Comparison of ENCODE assay signal across 28 mouse cellular contexts in genomic region chr7:64101679-64102078, GRCm38 (mm10). TPM values are rescaled to one million over a fixed set of nuclear protein-coding genes. Genes with fewer than 3 reads are reported as not detected.
A peak's percentile ranks its signal among the peaks of the same experiment; 100 is the strongest.
DNase-seq lines count a peak whose midpoint lies in the region; ATAC-seq and TF ChIP-seq lines count a peak whose summit lies in the region.
"Had no signal": no experiment of that assay in that cellular context is flagged by ENCODE, and none has a peak within 500 bp of the region (broad histone marks: within the 10 kb centered on the region; RNA-seq: fewer than 3 reads in every experiment).

No protein-coding gene starts in this region.

- no peak overlapping the region for H3K4me2 ChIP-seq in liver, postnatal 0 days (ENCODE audit: low read depth, low read length)
- H3K4me2 ChIP-seq in liver, embryonic 11.5 days, result no peak overlapping the region
- no peak overlapping the region for H3K4me2 ChIP-seq in forebrain, embryonic 12.5 days
- no peak overlapping the region for H3K4me2 ChIP-seq in midbrain, embryonic 15.5 days
- H3K4me2 ChIP-seq: embryonic facial prominence, embryonic 15.5 days; limb, embryonic 13.5 days had no signal

- TF ChIP-seq EP300 in liver, postnatal 0 days (IDR thresholded peaks at IDR 0.05; ENCODE audit: low read depth), result no peak

- ATAC-seq in liver, postnatal 0 days, result no peak
- ATAC-seq in liver, embryonic 11.5 days (replicated peaks; ENCODE audit: low FRiP score), result no peak
- peak; percentile 85 for ATAC-seq in activated CD4-positive, CD25-positive, alpha-beta regulatory T cell, adult 4 months
- ATAC-seq in forebrain, embryonic 12.5 days (ENCODE audit: low FRiP score), result no peak
- ATAC-seq in midbrain, embryonic 15.5 days (replicated peaks), result no peak
- ATAC-seq: hindbrain, embryonic 16.5 days; lung, postnatal 0 days; midbrain, embryonic 16.5 days; Patski had no signal

- no peak overlapping the region for H3K4me3 ChIP-seq in liver, postnatal 0 days (ENCODE audit: low read depth, low read length)
- no peak overlapping the region for H3K4me3 ChIP-seq in liver, embryonic 11.5 days (ENCODE audit: low read depth, low read length)
- no peak overlapping the region for H3K4me3 ChIP-seq in thymus, adult 2 months (ENCODE audit: control insufficient read depth, insufficient read depth, low read length)
- H3K4me3 ChIP-seq in forebrain, embryonic 12.5 days (replicated peaks), result no peak overlapping the region
- H3K4me3 ChIP-seq in midbrain, embryonic 15.5 days, result no peak overlapping the region
- H3K4me3 ChIP-seq: embryonic facial prominence, embryonic 15.5 days; layer of hippocampus, adult 2 months; limb, embryonic 13.5 days; megakaryocyte, embryonic 14.5 days had no signal

- no peak for TF ChIP-seq CTCF in liver, postnatal 0 days (IDR thresholded peaks at IDR 0.05; ENCODE audit: low read depth)
- TF ChIP-seq CTCF in thymus, adult 2 months (IDR thresholded peaks at IDR 0.05; ENCODE audit: borderline replicate concordance, control insufficient read depth, extremely low read depth, insufficient read depth, low read length, poor library complexity), result no peak

- H3K4me1 ChIP-seq in liver, postnatal 0 days (ENCODE audit: insufficient read depth), result no peaks in the 10 kb centered on the region
- H3K4me1 ChIP-seq in liver, embryonic 11.5 days (replicated peaks; ENCODE audit: control insufficient read depth, insufficient read depth, low read length), result no peaks in the 10 kb centered on the region
- peaks cover 18% of the 10 kb centered on the region for H3K4me1 ChIP-seq in thymus, adult 2 months (replicated peaks; ENCODE audit: control insufficient read depth, insufficient read depth, low read length)
- H3K4me1 ChIP-seq in forebrain, embryonic 12.5 days, result no peaks in the 10 kb centered on the region
- H3K4me1 ChIP-seq in midbrain, embryonic 15.5 days, result no peaks in the 10 kb centered on the region
- H3K4me1 ChIP-seq: embryonic facial prominence, embryonic 15.5 days; limb, embryonic 13.5 days had no signal

- DNase-seq in liver, postnatal 0 days, result peak; percentile 2
- no peak for DNase-seq in liver, embryonic 11.5 days (ENCODE audit: low spot score)
- DNase-seq in thymus, adult 2 months, result peak; percentile 74
- DNase-seq in kidney, postnatal 4 days, result no peak
- DNase-seq: adrenal gland, postnatal 25 days; cerebellum, adult 11-12 months; cerebellum, postnatal 25 days; embryo, embryonic 11 days; gastrocnemius, postnatal 10 days; heart, adult 18-20 months; kidney, adult 2 months; kidney, postnatal 10 days; layer of hippocampus, postnatal 36 days; retina, postnatal 1 day; right cerebral cortex, postnatal 4 days had no signal

- H3K36me3 ChIP-seq in liver, postnatal 0 days (replicated peaks; ENCODE audit: insufficient read depth, low read length), result no peaks in the 10 kb centered on the region
- H3K36me3 ChIP-seq in liver, embryonic 11.5 days (ENCODE audit: control insufficient read depth, insufficient read depth, low read length), result no peaks in the 10 kb centered on the region
- H3K36me3 ChIP-seq in thymus, adult 2 months (ENCODE audit: control insufficient read depth, insufficient read depth, low read length), result no peaks in the 10 kb centered on the region
- H3K36me3 ChIP-seq in forebrain, embryonic 12.5 days (replicated peaks), result no peaks in the 10 kb centered on the region
- H3K36me3 ChIP-seq in midbrain, embryonic 15.5 days (replicated peaks), result no peaks in the 10 kb centered on the region
- H3K36me3 ChIP-seq: embryonic facial prominence, embryonic 15.5 days; limb, embryonic 13.5 days had no signal

- 70% methylated on average over 1 of the region's 1 CpGs for WGBS in liver, postnatal 0 days (ENCODE audit: insufficient replicate concordance)
- WGBS in liver, embryonic 11.5 days, result 90% methylated on average over 1 of the region's 1 CpGs
- 5% methylated on average over 1 of the region's 1 CpGs for WGBS in thymus, adult 2 months
- 87% methylated on average over 1 of the region's 1 CpGs for WGBS in forebrain, embryonic 12.5 days
- 100% methylated on average over 1 of the region's 1 CpGs for WGBS in midbrain, embryonic 15.5 days

- H3K9me3 ChIP-seq in liver, postnatal 0 days (ENCODE audit: low read length), result no peaks in the 10 kb centered on the region
- H3K9me3 ChIP-seq in liver, embryonic 11.5 days (ENCODE audit: control insufficient read depth, low read length), result no peaks in the 10 kb centered on the region
- H3K9me3 ChIP-seq in forebrain, embryonic 12.5 days, result 0 out of 2 replicates have a peak, but pooled peaks cover 4% of the 10 kb centered on the region
- H3K9me3 ChIP-seq in midbrain, embryonic 15.5 days, result no peaks in the 10 kb centered on the region
- H3K9me3 ChIP-seq: embryonic facial prominence, embryonic 15.5 days; limb, embryonic 13.5 days had no signal

- no peak overlapping the region for H3K9ac ChIP-seq in liver, postnatal 0 days (replicated peaks)
- no peak overlapping the region for H3K9ac ChIP-seq in liver, embryonic 11.5 days (ENCODE audit: low read depth, low read length)
- no peak overlapping the region for H3K9ac ChIP-seq in forebrain, embryonic 12.5 days
- H3K9ac ChIP-seq in midbrain, embryonic 15.5 days, result no peak overlapping the region
- H3K9ac ChIP-seq: embryonic facial prominence, embryonic 15.5 days; limb, embryonic 13.5 days; liver, embryonic 14.5 days had no signal

- H3K27ac ChIP-seq in liver, postnatal 0 days (ENCODE audit: low read depth), result no peak overlapping the region
- no peak overlapping the region for H3K27ac ChIP-seq in liver, embryonic 11.5 days (ENCODE audit: low read depth, low read length)
- H3K27ac ChIP-seq in thymus, adult 2 months (ENCODE audit: control insufficient read depth, insufficient read depth, low read length), result peak overlapping the region; percentile 93
- no peak overlapping the region for H3K27ac ChIP-seq in forebrain, embryonic 12.5 days
- H3K27ac ChIP-seq in midbrain, embryonic 15.5 days, result no peak overlapping the region
- H3K27ac ChIP-seq: embryonic facial prominence, embryonic 15.5 days; layer of hippocampus, adult 2 months; limb, embryonic 13.5 days; liver, embryonic 14.5 days had no signal

- TF ChIP-seq POLR2A in thymus, adult 2 months (IDR thresholded peaks at IDR 0.05; ENCODE audit: control insufficient read depth, extremely low read depth, insufficient read depth, low read length, poor library complexity), result no peak

- no peaks in the 10 kb centered on the region for H3K27me3 ChIP-seq in liver, postnatal 0 days (ENCODE audit: insufficient read depth, low read length)
- H3K27me3 ChIP-seq in liver, embryonic 11.5 days (replicated peaks; ENCODE audit: control insufficient read depth, insufficient read depth, low read length), result no peaks in the 10 kb centered on the region
- H3K27me3 ChIP-seq in thymus, adult 2 months (ENCODE audit: control insufficient read depth, insufficient read depth, low read length), result no peaks in the 10 kb centered on the region
- no peaks in the 10 kb centered on the region for H3K27me3 ChIP-seq in forebrain, embryonic 12.5 days
- no peaks in the 10 kb centered on the region for H3K27me3 ChIP-seq in midbrain, embryonic 15.5 days (replicated peaks)
- H3K27me3 ChIP-seq: embryonic facial prominence, embryonic 15.5 days; limb, embryonic 13.5 days; megakaryocyte, embryonic 14.5 days; Patski had no signal

RNA-seq across cellular contexts. Expression of gene Trpm1, which starts 52.0 kb away (rescaled TPM):
- polyA plus RNA-seq in liver, postnatal 0 days (2015; fragmentation: Nextera tagmentation; extraction: Ambion mirVana), result 0.24 TPM in 1 of 2 replicates, not detected in the other
- 0.21 TPM in 1 of 2 replicates, not detected in the other for polyA plus RNA-seq in liver, embryonic 11.5 days (2014; fragmentation: Nextera tagmentation; extraction: Ambion mirVana)
- polyA plus RNA-seq in activated CD4-positive, CD25-positive, alpha-beta regulatory T cell, adult 4 months (2017; shearing (Covaris generic)), result 1 to 10 TPM; 4.6 to 7.4 TPM
- 1.7 and 2.3 TPM in 2 replicates for polyA plus RNA-seq in thymus, adult 2 months (2012; rRNA removed)
- polyA plus RNA-seq in forebrain, embryonic 12.5 days (2016; fragmentation: Nextera tagmentation; extraction: Ambion mirVana), result 0.63 and 2.0 TPM in 2 replicates
- 0.19 and 0.26 TPM in 2 replicates for polyA plus RNA-seq in midbrain, embryonic 15.5 days (2015; fragmentation: Nextera tagmentation; extraction: Ambion mirVana)
- polyA plus RNA-seq: heart, embryonic 14.5 days; liver, embryonic 14.5 days; lung, postnatal 0 days had no signal

Comparison
In these comparisons a context has a peak if more than half of its experiments do, and no peak if none do; other contexts are left out.
1. DNase-seq: peak in liver, postnatal 0 days (single experiment) and thymus, adult 2 months (single experiment); none in liver, embryonic 11.5 days (single experiment) and kidney, postnatal 4 days (0 of 2).